In the genomic region with DNA sequence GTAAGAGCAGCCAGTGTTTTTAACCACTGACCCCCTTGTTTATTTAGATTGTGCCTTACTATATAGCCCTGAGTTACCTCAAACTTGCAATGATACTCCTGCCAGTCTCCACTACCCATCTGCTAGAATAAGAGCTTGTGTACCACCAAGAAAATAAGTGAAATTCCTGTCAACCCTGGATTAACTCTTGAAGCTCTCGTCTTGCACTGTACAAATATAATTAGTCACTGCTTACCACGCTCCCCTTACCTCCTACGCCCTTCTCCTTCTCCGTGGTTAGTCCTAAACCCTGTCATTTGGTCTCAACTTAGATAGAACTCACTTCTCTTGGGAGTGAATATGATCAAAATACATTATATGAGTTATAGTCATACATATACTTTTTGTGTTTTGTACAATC, we compare ENCODE assay signal across 13 mouse cellular contexts. TPM values are rescaled to one million over a fixed set of nuclear protein-coding genes. Genes with fewer than 3 reads are reported as not detected.
DNase-seq lines count a peak whose midpoint lies in the region; ATAC-seq lines count a peak whose summit lies in the region.
"Had no signal": no experiment of that assay in that cellular context is flagged by ENCODE, and none has a peak within 500 bp of the region (broad histone marks: within the 10 kb centered on the region; RNA-seq: fewer than 3 reads in every experiment).

No protein-coding gene starts in this region.

- H3K36me3 ChIP-seq in heart, embryonic 14.5 days (ENCODE audit: control insufficient read depth, insufficient read depth, low read length) = peaks cover 45% of the 10 kb centered on the region
- H3K36me3 ChIP-seq in embryonic facial prominence, embryonic 10.5 days (replicated peaks) = peaks cover 57% of the 10 kb centered on the region
- H3K36me3 ChIP-seq in hindbrain, embryonic 13.5 days = peaks cover 33% of the 10 kb centered on the region
- 0 out of 2 replicates have a peak, but pooled peaks cover 10% of the 10 kb centered on the region for H3K36me3 ChIP-seq in midbrain, embryonic 15.5 days (replicated peaks)

- no peak overlapping the region for H3K9ac ChIP-seq in heart, embryonic 14.5 days (ENCODE audit: low read length)
- H3K9ac ChIP-seq in hindbrain, embryonic 13.5 days = no peak overlapping the region; the same call in 1 of the 2 replicates
- H3K9ac ChIP-seq in midbrain, embryonic 15.5 days = no peak overlapping the region

- intact Hi-C loops in left cerebral cortex, postnatal 14 days (cut with DNase I) = no loop called here

- no peak overlapping the region for H3K27ac ChIP-seq in heart, embryonic 14.5 days (replicated peaks in 1 of 2; ENCODE audit: control insufficient read depth in 1 of 2, insufficient read depth in 1 of 2, low read depth in 2 of 2, low read length in 2 of 2)
- no peak overlapping the region for H3K27ac ChIP-seq in embryonic facial prominence, embryonic 10.5 days (replicated peaks)
- H3K27ac ChIP-seq in hindbrain, embryonic 13.5 days = no peak overlapping the region
- H3K27ac ChIP-seq in midbrain, embryonic 15.5 days = no peak overlapping the region

- DNase-seq in heart, adult 11 months = no peak
- no peak for DNase-seq in embryonic facial prominence, embryonic 10.5 days (ENCODE audit: low spot score)
- DNase-seq in left cerebral cortex, adult 11 months (ENCODE audit: low spot score) = no peak
- DNase-seq in thymus, postnatal 25 days = no peak
- DNase-seq in left cerebral cortex, postnatal 14 days (ENCODE audit: low spot score in 2 of 2) = no peak
- DNase-seq: adrenal gland, adult 8-10 months; B cell, adult 2 months; heart, postnatal 4 days; kidney, postnatal 4 days; lung, postnatal 14 days had no signal

- H3K27me3 ChIP-seq in heart, embryonic 14.5 days (ENCODE audit: control insufficient read depth, insufficient read depth, low read length) = no peaks in the 10 kb centered on the region
- H3K27me3 ChIP-seq in embryonic facial prominence, embryonic 10.5 days (replicated peaks; ENCODE audit: low read depth, poor library complexity, severe bottlenecking) = no peaks in the 10 kb centered on the region
- H3K27me3 ChIP-seq in hindbrain, embryonic 13.5 days = no peaks in the 10 kb centered on the region
- no peaks in the 10 kb centered on the region for H3K27me3 ChIP-seq in midbrain, embryonic 15.5 days (replicated peaks)

- 82% methylated on average over 4 of the region's 4 CpGs for WGBS in heart, embryonic 14.5 days
- 89% methylated on average over 4 of the region's 4 CpGs for WGBS in embryonic facial prominence, embryonic 10.5 days
- 91% methylated on average over 4 of the region's 4 CpGs for WGBS in hindbrain, embryonic 13.5 days
- 86% methylated on average over 4 of the region's 4 CpGs for WGBS in midbrain, embryonic 15.5 days

- ATAC-seq in heart, embryonic 14.5 days (ENCODE audit: insufficient number of reproducible peaks, insufficient read depth, low FRiP score, low read depth) = no peak
- ATAC-seq in hindbrain, embryonic 13.5 days (ENCODE audit: low FRiP score) = no peak
- ATAC-seq in midbrain, embryonic 15.5 days (replicated peaks) = no peak

- peak overlapping the region; percentile 71; the same call in 1 of the 2 replicates for H3K4me2 ChIP-seq in heart, embryonic 14.5 days (ENCODE audit: low read length)
- peak overlapping the region; percentile 74 for H3K4me2 ChIP-seq in hindbrain, embryonic 13.5 days
- H3K4me2 ChIP-seq in midbrain, embryonic 15.5 days = peak overlapping the region; percentile 85; the same call in 1 of the 2 replicates

- H3K4me1 ChIP-seq in heart, embryonic 14.5 days (ENCODE audit: control insufficient read depth in 2 of 2, insufficient read depth in 2 of 2, low read length in 2 of 2) = peaks cover 2 to 16% of the 10 kb centered on the region in 2 experiments; a peak in 3 of 4 replicates
- H3K4me1 ChIP-seq in embryonic facial prominence, embryonic 10.5 days = peaks cover 28% of the 10 kb centered on the region
- H3K4me1 ChIP-seq in hindbrain, embryonic 13.5 days (replicated peaks) = peaks cover 60% of the 10 kb centered on the region
- H3K4me1 ChIP-seq in midbrain, embryonic 15.5 days = peaks cover 49% of the 10 kb centered on the region

- no peaks in the 10 kb centered on the region for H3K9me3 ChIP-seq in heart, embryonic 14.5 days (ENCODE audit: control insufficient read depth, low read length)
- H3K9me3 ChIP-seq in embryonic facial prominence, embryonic 10.5 days = no peaks in the 10 kb centered on the region
- no peaks in the 10 kb centered on the region for H3K9me3 ChIP-seq in hindbrain, embryonic 13.5 days
- no peaks in the 10 kb centered on the region for H3K9me3 ChIP-seq in midbrain, embryonic 15.5 days

- no peak overlapping the region for H3K4me3 ChIP-seq in heart, embryonic 14.5 days (ENCODE audit: control insufficient read depth in 1 of 2, insufficient read depth in 1 of 2, low read depth in 1 of 2, low read length in 2 of 2)
- peak overlapping the region; percentile 95 for H3K4me3 ChIP-seq in embryonic facial prominence, embryonic 10.5 days
- H3K4me3 ChIP-seq in hindbrain, embryonic 13.5 days = peak overlapping the region; percentile 79
- H3K4me3 ChIP-seq in midbrain, embryonic 15.5 days = peak overlapping the region; percentile 49; the same call in 1 of the 2 replicates

RNA-seq across cellular contexts. Expression of a gene that starts 2.5 kb away (rescaled TPM):
- 43.5 and 48.8 TPM in 2 replicates for polyA plus RNA-seq in heart, embryonic 14.5 days (2014; fragmentation: Nextera tagmentation; extraction: Ambion mirVana)
- 146 and 152 TPM in 2 replicates for polyA plus RNA-seq in embryonic facial prominence, embryonic 10.5 days (2016; fragmentation: Nextera tagmentation; extraction: Ambion mirVana)
- polyA plus RNA-seq in hindbrain, embryonic 13.5 days (2015; fragmentation: Nextera tagmentation; extraction: Ambion mirVana) = 124 and 131 TPM in 2 replicates
- 117 and 124 TPM in 2 replicates for polyA plus RNA-seq in midbrain, embryonic 15.5 days (2015; fragmentation: Nextera tagmentation; extraction: Ambion mirVana)
- 10 to 100 TPM; 46.3 to 46.6 TPM for total RNA-seq in left cerebral cortex, postnatal 14 days (2021)

RNA-seq across cellular contexts. Expression of a gene that starts 26.2 kb away (rescaled TPM):
- 13.4 and 15.7 TPM in 2 replicates for polyA plus RNA-seq in heart, embryonic 14.5 days (2014; fragmentation: Nextera tagmentation; extraction: Ambion mirVana)
- 22.1 and 22.2 TPM in 2 replicates for polyA plus RNA-seq in embryonic facial prominence, embryonic 10.5 days (2016; fragmentation: Nextera tagmentation; extraction: Ambion mirVana)
- polyA plus RNA-seq in hindbrain, embryonic 13.5 days (2015; fragmentation: Nextera tagmentation; extraction: Ambion mirVana) = 29.9 and 32.3 TPM in 2 replicates
- polyA plus RNA-seq in midbrain, embryonic 15.5 days (2015; fragmentation: Nextera tagmentation; extraction: Ambion mirVana) = 30.7 and 31.0 TPM in 2 replicates
- 10 to 100 TPM; 29.2 to 29.5 TPM for total RNA-seq in left cerebral cortex, postnatal 14 days (2021)

RNA-seq across cellular contexts. Expression of a gene that starts 58.7 kb away (rescaled TPM):
- 14.0 and 15.4 TPM in 2 replicates for polyA plus RNA-seq in heart, embryonic 14.5 days (2014; fragmentation: Nextera tagmentation; extraction: Ambion mirVana)
- polyA plus RNA-seq in embryonic facial prominence, embryonic 10.5 days (2016; fragmentation: Nextera tagmentation; extraction: Ambion mirVana) = 24.8 and 25.4 TPM in 2 replicates
- 16.4 and 17.9 TPM in 2 replicates for polyA plus RNA-seq in hindbrain, embryonic 13.5 days (2015; fragmentation: Nextera tagmentation; extraction: Ambion mirVana)
- polyA plus RNA-seq in midbrain, embryonic 15.5 days (2015; fragmentation: Nextera tagmentation; extraction: Ambion mirVana) = 13.9 and 15.8 TPM in 2 replicates
- total RNA-seq in left cerebral cortex, postnatal 14 days (2021) = 10 to 100 TPM; 24.4 to 26.6 TPM

Comparison
In these comparisons a context has a peak if more than half of its experiments do, and no peak if none do; other contexts are left out.
1. H3K4me3 ChIP-seq: peak in embryonic facial prominence, embryonic 10.5 days (single experiment), hindbrain, embryonic 13.5 days (single experiment) and midbrain, embryonic 15.5 days (single experiment); none in heart, embryonic 14.5 days (0 of 2).
2. Peak in every context shown above with its lines, with median percentiles within 50 percentile points of each other: H3K4me2 ChIP-seq.